Mouse (Mus musculus): ENCODE measurements around the gene Zcchc17.

The Zcchc17 gene

GRCm38 (mm10) chr4:130282856-130283255 lies 76.9 kb downstream of the Zcchc17 start:
- DNase-seq: no peak

- DNase-seq: no peak
Measured at GRCm38 (mm10) chr4:130279105-130279504, 80.6 kb downstream of the Zcchc17 start, which contains the start of gene Serinc2. Serinc2 (minus strand) TSS chr4:130279205.

GRCm38 (mm10) chr4:130276573-130277176 lies 83.1 kb downstream of the Zcchc17 start:
- DNase-seq: no peak

GRCm38 (mm10) chr4:130275823-130276105 lies 84.0 kb downstream of the Zcchc17 start:
- DNase-seq: no peak

GRCm38 (mm10) chr4:130275016-130275822 lies 84.5 kb downstream of the Zcchc17 start:
- DNase-seq: no peak

- no peak for DNase-seq
Measured at GRCm38 (mm10) chr4:130274346-130275015, 85.3 kb downstream of the Zcchc17 start.

GRCm38 (mm10) chr4:130273698-130274345 lies 85.9 kb downstream of the Zcchc17 start:
- no peak for DNase-seq

- DNase-seq: no peak
Measured at GRCm38 (mm10) chr4:130270611-130271347, 89.0 kb downstream of the Zcchc17 start.

GRCm38 (mm10) chr4:130270089-130270488 lies 89.7 kb downstream of the Zcchc17 start:
- DNase-seq: no peak

- no peak for DNase-seq
Measured at GRCm38 (mm10) chr4:130268736-130269135, 91.0 kb downstream of the Zcchc17 start.

- no peak for DNase-seq
Measured at GRCm38 (mm10) chr4:130267069-130267468, 92.7 kb downstream of the Zcchc17 start.

- DNase-seq: no peak
Measured at GRCm38 (mm10) chr4:130266601-130267000, 93.1 kb downstream of the Zcchc17 start.
